Mouse (Mus musculus) hindbrain, embryonic 16.5 days (tissue): ENCODE data around the gene Chka. TPM values are rescaled to one million over a fixed set of nuclear protein-coding genes. Genes with fewer than 3 reads are reported as not detected.

Source experiments
- ATAC-seq: fragments of 200-750 bp; cut with Nextera tagmentation; 2 replicates; pipeline ENCODE4 v1.8.0; 2017; ENCODE audit warnings: moderate TSS enrichment, moderate library complexity
- H3K27ac ChIP-seq: fragments of 300-500 bp; sonication (generic); 2 replicates; pipeline ENCODE4 v1.5.1; 2014; ENCODE audit warnings: low read depth, mild to moderate bottlenecking, control low read depth, low read length, moderate library complexity
- H3K27me3 ChIP-seq: fragments of 300-500 bp; sonication (generic); replicated peaks from 2 replicates; pipeline ENCODE4 v1.6.1; 2014; ENCODE audit warnings: low read length; ENCODE audit not compliant: control insufficient read depth, insufficient read depth
- H3K36me3 ChIP-seq: fragments of 300-500 bp; sonication (generic); 2 replicates; pipeline ENCODE4 v1.6.1; 2014; ENCODE audit warnings: mild to moderate bottlenecking, low read length, moderate library complexity, mixed read lengths; ENCODE audit not compliant: control insufficient read depth, insufficient read depth
- H3K4me1 ChIP-seq: fragments of 300-500 bp; sonication (generic); 2 replicates; pipeline ENCODE4 v1.6.1; 2014; ENCODE audit warnings: low read depth, low read length; ENCODE audit not compliant: control insufficient read depth, insufficient read depth
- H3K4me2 ChIP-seq: fragments of 300-500 bp; sonication (generic); 2 replicates; pipeline ENCODE4 v1.6.1; 2014; ENCODE audit warnings: mild to moderate bottlenecking, low read length, control low read depth, moderate library complexity
- H3K4me3 ChIP-seq: fragments of 300-500 bp; sonication (generic); 2 replicates; pipeline ENCODE4 v1.5.1; 2014; ENCODE audit warnings: mild to moderate bottlenecking, low read length, control low read depth, moderate library complexity
- H3K9ac ChIP-seq: fragments of 300-500 bp; sonication (generic); 2 replicates; pipeline ENCODE4 v1.6.1; 2014; ENCODE audit warnings: low read depth, mild to moderate bottlenecking, control low read depth, low read length, moderate library complexity
- H3K9me3 ChIP-seq: fragments of 300-500 bp; sonication (generic); 2 replicates; pipeline ENCODE4 v1.6.1; 2014; ENCODE audit warnings: mild to moderate bottlenecking, low read length, moderate library complexity; ENCODE audit not compliant: control insufficient read depth
- WGBS: fragments of 180-500 bp; shearing (Covaris S2); extraction: QIAGEN DNeasy Blood & Tissue Kit; methylation state at CpG from one replicate; pipeline ENCODE4 v1.1.7; 2014; 5-methylcytosine and 5-hydroxymethylcytosine counted together
- polyA plus RNA-seq: library from polyadenylated mRNA; unstranded; fragments of >200 nt; fragmentation: Nextera tagmentation; extraction: Ambion mirVana; gene quantifications from 2 replicates; pipeline ENCODE4 v1.2.1, GENCODE M21; 2015

Gene Chka
- polyA plus RNA-seq, 1 experiment from 2014 or later = 56.3 TPM

- H3K4me1 ChIP-seq = no peaks in the 10 kb centered on the region
- no peak overlapping the region for H3K4me2 ChIP-seq
These were observed 19.9 kb upstream of the Chka start for GRCm38 (mm10) chr19:3831716-3832115.

GRCm38 (mm10) chr19:3832851-3833353 is 18.7 kb upstream of the Chka start:
- no peak overlapping the region for H3K4me3 ChIP-seq
- no peaks in the 10 kb centered on the region for H3K4me1 ChIP-seq
- no peak overlapping the region for H3K27ac ChIP-seq
- ATAC-seq = no peak
- H3K9ac ChIP-seq = no peak overlapping the region
- H3K27me3 ChIP-seq = no peaks in the 10 kb centered on the region
- H3K4me2 ChIP-seq = no peak overlapping the region
- H3K36me3 ChIP-seq = no peaks in the 10 kb centered on the region
- 71% methylated on average over 4 of the region's 4 CpGs for WGBS
- H3K9me3 ChIP-seq = no peaks in the 10 kb centered on the region

More at GRCm38 (mm10) chr19:3831716-3832115, 19.9 kb upstream of the Chka start:
- H3K4me3 ChIP-seq = no peak overlapping the region
- H3K27me3 ChIP-seq = no peaks in the 10 kb centered on the region
- no peaks in the 10 kb centered on the region for H3K9me3 ChIP-seq
- H3K9ac ChIP-seq = no peak overlapping the region
- no peak overlapping the region for H3K27ac ChIP-seq
- no peak for ATAC-seq
- 55% methylated on average over 8 of the region's 8 CpGs for WGBS
- H3K36me3 ChIP-seq = no peaks in the 10 kb centered on the region

- no peak overlapping the region for H3K9ac ChIP-seq
- H3K27ac ChIP-seq = no peak overlapping the region
- 85% methylated on average over 7 of the region's 7 CpGs for WGBS
- no peaks in the 10 kb centered on the region for H3K4me1 ChIP-seq
- no peaks in the 10 kb centered on the region for H3K27me3 ChIP-seq
- no peak overlapping the region for H3K4me3 ChIP-seq
- ATAC-seq = no peak
- no peak overlapping the region for H3K4me2 ChIP-seq
- no peaks in the 10 kb centered on the region for H3K36me3 ChIP-seq
- H3K9me3 ChIP-seq = no peaks in the 10 kb centered on the region
These were observed 17.3 kb upstream of the Chka start for GRCm38 (mm10) chr19:3834301-3834700.

- ATAC-seq = no peak
- H3K4me2 ChIP-seq = no peak overlapping the region
- H3K9me3 ChIP-seq = no peaks in the 10 kb centered on the region
- no peaks in the 10 kb centered on the region for H3K36me3 ChIP-seq
- H3K27me3 ChIP-seq = no peaks in the 10 kb centered on the region
- H3K4me3 ChIP-seq = no peak overlapping the region
- H3K27ac ChIP-seq = no peak overlapping the region
- no peak overlapping the region for H3K9ac ChIP-seq
- WGBS = 87% methylated on average over 9 of the region's 9 CpGs
- H3K4me1 ChIP-seq = no peaks in the 10 kb centered on the region
These were observed 14.8 kb upstream of the Chka start for GRCm38 (mm10) chr19:3836791-3837190.

- Histone ChIP-seq H3K4me2 (no peak overlapping the region), H3K4me3 (no peak overlapping the region), H3K9me3 (no peaks in the 10 kb centered on the region), H3K36me3 (no peaks in the 10 kb centered on the region), H3K4me1 (no peaks in the 10 kb centered on the region), H3K27ac (no peak overlapping the region), H3K9ac (no peak overlapping the region), H3K27me3 (no peaks in the 10 kb centered on the region)
- no peak for ATAC-seq
- 74% methylated on average over 3 of the region's 3 CpGs for WGBS
These were observed 12.6 kb upstream of the Chka start for GRCm38 (mm10) chr19:3838931-3839330.

- H3K9me3 ChIP-seq = no peaks in the 10 kb centered on the region
- no peak overlapping the region for H3K9ac ChIP-seq
- H3K4me2 ChIP-seq = no peak overlapping the region
- no peaks in the 10 kb centered on the region for H3K27me3 ChIP-seq
- no peak for ATAC-seq
- no peaks in the 10 kb centered on the region for H3K36me3 ChIP-seq
- no peak overlapping the region for H3K4me3 ChIP-seq
- no peaks in the 10 kb centered on the region for H3K4me1 ChIP-seq
- no peak overlapping the region for H3K27ac ChIP-seq
- 51% methylated on average over 2 of the region's 2 CpGs for WGBS
These were observed 11.9 kb upstream of the Chka start for GRCm38 (mm10) chr19:3839686-3840085.

- Histone ChIP-seq H3K36me3 (no peaks in the 10 kb centered on the region), H3K9me3 (no peaks in the 10 kb centered on the region), H3K27ac (no peak overlapping the region), H3K4me1 (no peaks in the 10 kb centered on the region), H3K9ac (no peak overlapping the region), H3K27me3 (no peaks in the 10 kb centered on the region), H3K4me3 (no peak overlapping the region), H3K4me2 (no peak overlapping the region)
- no peak for ATAC-seq
- 54% methylated on average over 5 of the region's 5 CpGs for WGBS
These were observed 11.3 kb upstream of the Chka start for GRCm38 (mm10) chr19:3840214-3840651.

- no peak overlapping the region for H3K4me3 ChIP-seq
- H3K27ac ChIP-seq = no peak overlapping the region
- H3K4me1 ChIP-seq = no peaks in the 10 kb centered on the region
- H3K36me3 ChIP-seq = no peaks in the 10 kb centered on the region
- H3K4me2 ChIP-seq = no peak overlapping the region
- 89% methylated on average over 5 of the region's 5 CpGs for WGBS
- no peak overlapping the region for H3K9ac ChIP-seq
- no peaks in the 10 kb centered on the region for H3K9me3 ChIP-seq
- no peaks in the 10 kb centered on the region for H3K27me3 ChIP-seq
- ATAC-seq = no peak
These were observed 10.9 kb upstream of the Chka start for GRCm38 (mm10) chr19:3840685-3841084.

GRCm38 (mm10) chr19:3842359-3843148 is 9.0 kb upstream of the Chka start:
- no peaks in the 10 kb centered on the region for H3K36me3 ChIP-seq
- no peaks in the 10 kb centered on the region for H3K9me3 ChIP-seq
- H3K9ac ChIP-seq = no peak overlapping the region
- H3K4me3 ChIP-seq = no peak overlapping the region
- 50% methylated on average over 12 of the region's 12 CpGs for WGBS
- H3K27ac ChIP-seq = no peak overlapping the region
- no peak for ATAC-seq
- no peaks in the 10 kb centered on the region for H3K27me3 ChIP-seq
- H3K4me2 ChIP-seq = no peak overlapping the region
- no peaks in the 10 kb centered on the region for H3K4me1 ChIP-seq
